Mouse (Mus musculus) CH12.LX (cell line): ENCODE measurements at regions not wholly inside any gene's neighbourhood (a gene's known extent, or its start where the extent isn't known, plus 50 kb on each side); places are given as distances from the start of the nearest gene placed in this dataset.

Experiments used
- CTCF ChIP-seq, 2 experiments: IDR thresholded peaks in 1 of 2; conservative IDR thresholded peaks in 1 of 2; 2 replicates each; pipeline ENCODE4 v1.5.1; 2011 to 2012; ENCODE audit warnings: low read depth in 2 of 2, low read length in 2 of 2, improper control_type of control experiment in 1 of 2, inconsistent platforms in 1 of 2, mild to moderate bottlenecking in 1 of 2, moderate library complexity in 1 of 2
- ELF1 ChIP-seq: IDR thresholded peaks from 2 replicates; pipeline ENCODE4 v1.6.1; 2014; ENCODE audit warnings: low read depth, mild to moderate bottlenecking, inconsistent platforms, low read length, improper control_type of control experiment
- KAT2A ChIP-seq: IDR thresholded peaks from 2 replicates; pipeline ENCODE4 v1.6.1; 2012; ENCODE audit warnings: low read length, improper control_type of control experiment, inconsistent platforms; ENCODE audit not compliant: insufficient replicate concordance
- MAFK ChIP-seq: IDR thresholded peaks from 2 replicates; pipeline ENCODE4 v1.6.1; 2011; ENCODE audit warnings: low read length, improper control_type of control experiment; ENCODE audit not compliant: insufficient replicate concordance
- POLR2A ChIP-seq: IDR thresholded peaks from 2 replicates; pipeline ENCODE4 v1.6.1; 2011; ENCODE audit warnings: low read depth, mild to moderate bottlenecking, improper control_type of control experiment, low read length
- RCOR1 ChIP-seq: conservative IDR thresholded peaks from 2 replicates; pipeline ENCODE4 v1.6.1; 2012; ENCODE audit warnings: low read depth, mild to moderate bottlenecking, inconsistent platforms, low read length, improper control_type of control experiment
- TCF12 ChIP-seq: IDR thresholded peaks from 2 replicates; pipeline ENCODE4 v1.6.1; 2014; ENCODE audit warnings: low read depth, mild to moderate bottlenecking, inconsistent platforms, low read length, improper control_type of control experiment
- UBTF ChIP-seq: IDR thresholded peaks from 2 replicates; pipeline ENCODE4 v1.6.1; 2012; ENCODE audit warnings: low read depth, mild to moderate bottlenecking, inconsistent platforms, low read length, improper control_type of control experiment, moderate library complexity
- ZKSCAN1 ChIP-seq: IDR thresholded peaks from 2 replicates; pipeline ENCODE4 v1.6.1; 2012; ENCODE audit warnings: low read depth, inconsistent platforms, low read length, improper control_type of control experiment, borderline replicate concordance

DNA sequence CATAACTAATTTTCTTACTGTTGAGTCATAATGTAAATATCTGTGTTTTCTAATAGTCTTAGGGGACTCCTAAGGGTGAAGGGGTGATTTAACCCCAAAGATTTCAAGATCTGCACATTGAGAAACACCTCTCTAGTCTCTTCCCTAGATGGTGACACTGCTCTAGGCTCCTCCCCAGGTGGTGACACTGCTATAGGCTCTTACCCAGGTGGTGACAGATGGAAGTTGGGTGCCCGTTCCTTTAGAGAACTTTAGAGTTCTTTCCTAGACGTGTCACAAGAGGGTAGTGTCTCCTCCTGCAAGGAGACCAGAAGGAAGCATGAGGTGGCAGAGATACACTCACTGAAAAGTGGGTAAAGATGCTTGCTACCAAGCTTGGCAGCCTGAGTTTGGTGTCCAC lies 302.2 kb downstream of the Zfp706 start:
- TF ChIP-seq POLR2A = no peak
- TF ChIP-seq KAT2A = no peak
- TF ChIP-seq CTCF (conservative IDR thresholded peaks at IDR 0.05 in 1 of 2, IDR thresholded peaks at IDR 0.05 in 1 of 2; ENCODE audit: low read depth in 2 of 2, low read length in 2 of 2) = no peak
- TF ChIP-seq RCOR1 = no peak
- TF ChIP-seq UBTF = no peak
- no peak for TF ChIP-seq ZKSCAN1
- TF ChIP-seq ELF1 = no peak
- TF ChIP-seq MAFK = no peak
- no peak for TF ChIP-seq TCF12
